Mouse (Mus musculus) midbrain, embryonic 13.5 days (tissue): ENCODE results near the gene Efl1. TPM values are rescaled to one million over a fixed set of nuclear protein-coding genes. Genes with fewer than 3 reads are reported as not detected.

Experiments
- polyA plus RNA-seq: library from polyadenylated mRNA; unstranded; fragments of >200 nt; fragmentation: Nextera tagmentation; extraction: Ambion mirVana; gene quantifications from 2 replicates; pipeline ENCODE4 v1.2.1, GENCODE M21; 2015

Efl1 gene
- polyA plus RNA-seq, 1 experiment from 2014 or later, result 20.1 TPM

Other genes starting within 250 kb of the Efl1 start
- 18.2 and 19.6 TPM in 2 replicates for gene Saxo2, start 86 bp upstream of the Efl1 start, polyA plus RNA-seq
- gene Mex3b, start 218.7 kb downstream of the Efl1 start, polyA plus RNA-seq, result 41.0 and 42.9 TPM in 2 replicates